Comparison of ENCODE assay signal across 16 mouse cellular contexts in the genomic region with DNA sequence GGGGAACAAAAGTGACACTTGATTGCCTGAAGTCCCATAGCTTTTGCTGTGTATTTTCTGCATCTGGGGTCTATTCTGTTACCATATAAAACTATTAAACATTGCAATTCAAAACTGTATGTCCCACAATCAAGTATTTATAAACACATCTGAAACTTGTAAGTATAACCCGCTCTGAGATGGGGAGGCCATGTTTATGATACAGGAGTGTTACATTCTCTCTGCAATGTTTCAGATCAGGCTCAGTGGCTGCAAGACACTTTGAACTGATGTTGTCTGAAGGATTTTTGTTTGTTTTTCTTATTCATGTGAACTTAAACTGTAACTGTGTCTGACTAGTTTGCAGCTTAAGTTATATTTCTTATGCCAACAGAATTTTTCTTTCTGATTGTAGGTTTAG.
"Had no signal": no experiment of that assay in that cellular context is flagged by ENCODE, and none has a peak within 500 bp of the region (broad histone marks: within the 10 kb centered on the region; RNA-seq: fewer than 3 reads in every experiment).

No protein-coding gene starts in this region.

- H3K27ac ChIP-seq: liver, embryonic 12.5 days; liver, embryonic 14.5 days; midbrain, embryonic 10.5 days; midbrain, embryonic 12.5 days; neural tube, embryonic 12.5 days; stomach, embryonic 15.5 days had no signal

- H3K36me3 ChIP-seq: liver, embryonic 12.5 days; midbrain, embryonic 10.5 days; midbrain, embryonic 12.5 days; neural tube, embryonic 12.5 days; stomach, embryonic 15.5 days had no signal

- H3K9ac ChIP-seq: liver, embryonic 12.5 days; liver, embryonic 14.5 days; midbrain, embryonic 12.5 days; neural tube, embryonic 12.5 days; stomach, embryonic 15.5 days had no signal

- H3K4me1 ChIP-seq: neural tube, embryonic 12.5 days had no signal

- H3K4me3 ChIP-seq: liver, embryonic 12.5 days; midbrain, embryonic 10.5 days; midbrain, embryonic 12.5 days; neural tube, embryonic 12.5 days; stomach, embryonic 15.5 days had no signal

- H3K27me3 ChIP-seq: liver, embryonic 12.5 days; midbrain, embryonic 12.5 days; neural tube, embryonic 12.5 days; stomach, embryonic 15.5 days had no signal

- H3K4me2 ChIP-seq: liver, embryonic 12.5 days; midbrain, embryonic 12.5 days; neural tube, embryonic 12.5 days; stomach, embryonic 15.5 days had no signal

- H3K9me3 ChIP-seq: liver, embryonic 12.5 days; midbrain, embryonic 10.5 days; midbrain, embryonic 12.5 days; neural tube, embryonic 12.5 days; stomach, embryonic 15.5 days had no signal

- ATAC-seq: liver, embryonic 12.5 days had no signal

- DNase-seq: lung, adult 18-20 months; lung, postnatal 10 days; lung, postnatal 4 days; midbrain, embryonic 14.5 days; right cerebral cortex, postnatal 25 days; right cerebral cortex, postnatal 4 days; spleen, adult 18-20 months; thymus, adult 18-20 months; thymus, postnatal 14 days; thymus, postnatal 36 days had no signal
